Mouse (Mus musculus) mesoderm, embryonic 11.5 days (tissue): ENCODE measurements around the gene Arrdc1.
"Not testable (repeated sequence)": the region's sequence is repeated elsewhere in the genome, so short reads cannot be mapped to it uniquely, and the experiment has no call there.

Experiments
- DNase-seq: peaks from one replicate; pipeline ENCODE4 v3.0.0-alpha.2; 2012; ENCODE audit warnings: low read depth, low spot score

Gene Arrdc1

DNA sequence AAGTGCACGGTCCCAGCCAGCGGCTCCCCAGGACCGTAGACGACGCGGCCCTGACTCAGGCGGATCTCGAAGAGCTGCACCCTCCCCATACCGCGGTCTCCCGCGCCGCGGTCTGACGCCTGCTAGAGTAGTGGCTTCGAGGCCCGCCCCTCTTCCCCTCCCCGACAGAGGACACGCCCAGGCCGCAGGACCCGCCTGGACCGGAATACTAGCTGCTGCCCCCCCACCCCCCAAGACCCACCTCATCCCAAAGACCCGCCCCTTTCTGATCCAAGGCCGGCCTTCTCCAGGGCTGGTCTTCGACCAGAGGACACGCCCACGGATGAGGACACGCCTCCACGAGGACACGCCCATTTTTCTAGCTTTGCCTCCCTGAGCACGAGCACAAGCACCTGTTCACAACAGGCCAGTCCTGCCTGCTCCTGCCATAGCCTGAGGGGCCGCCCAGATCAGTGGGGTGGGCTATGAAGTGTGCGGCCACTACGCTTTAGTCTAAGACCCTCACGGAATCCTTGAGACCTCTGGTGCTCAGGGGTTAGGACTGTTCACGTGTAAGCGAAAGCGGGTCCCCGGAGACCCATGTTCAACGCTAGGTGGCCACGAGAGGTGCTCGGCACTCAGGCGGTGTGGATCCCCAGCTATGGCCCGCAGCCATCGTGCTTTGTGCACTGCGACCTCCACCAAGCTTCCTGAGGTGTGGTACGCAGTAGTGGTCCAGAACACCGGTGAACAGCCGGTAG lies at the start of gene Arrdc1:
Arrdc1 (minus strand) TSS at position 196 of the 740 bp plus-strand sequence.
- peak; percentile 96 for DNase-seq

- no peak for DNase-seq
Measured at GRCm38 (mm10) chr2:24976960-24977359, 41.9 kb upstream of the Arrdc1 start.

DNA sequence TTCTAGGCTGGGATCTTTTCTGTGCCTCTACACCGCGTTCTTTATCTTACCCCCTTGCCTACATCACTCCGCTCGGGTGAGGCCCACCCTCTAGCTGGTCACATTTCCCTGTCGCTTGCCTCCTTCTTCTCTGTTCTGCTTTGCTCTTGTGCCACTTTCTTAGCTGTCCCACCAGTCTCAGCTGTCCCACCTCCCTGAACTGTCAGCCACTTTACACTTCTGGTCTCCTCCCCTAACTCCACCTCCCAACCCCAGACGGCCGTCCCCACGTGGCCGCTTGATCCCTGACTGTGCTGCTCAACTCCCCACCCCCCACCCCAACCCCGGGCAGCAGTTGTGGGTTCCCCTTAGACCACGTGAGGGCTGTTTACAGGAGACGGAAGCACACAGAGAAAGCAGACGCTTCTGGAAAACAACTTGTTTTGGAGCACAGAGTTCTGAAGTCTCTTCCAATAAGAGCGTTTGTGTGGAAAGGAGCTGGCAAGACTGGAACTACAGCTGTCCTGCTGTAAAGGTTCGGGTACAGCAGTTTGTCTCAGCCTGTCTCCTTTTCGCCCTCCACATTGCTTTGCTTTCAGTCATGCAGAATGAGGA lies 40.7 kb upstream of the Arrdc1 start, which contains the start of gene Pnpla7:
Pnpla7 (plus strand) TSS at position 330 of the 594 bp plus-strand sequence.
- DNase-seq, result peak; percentile 76

DNA sequence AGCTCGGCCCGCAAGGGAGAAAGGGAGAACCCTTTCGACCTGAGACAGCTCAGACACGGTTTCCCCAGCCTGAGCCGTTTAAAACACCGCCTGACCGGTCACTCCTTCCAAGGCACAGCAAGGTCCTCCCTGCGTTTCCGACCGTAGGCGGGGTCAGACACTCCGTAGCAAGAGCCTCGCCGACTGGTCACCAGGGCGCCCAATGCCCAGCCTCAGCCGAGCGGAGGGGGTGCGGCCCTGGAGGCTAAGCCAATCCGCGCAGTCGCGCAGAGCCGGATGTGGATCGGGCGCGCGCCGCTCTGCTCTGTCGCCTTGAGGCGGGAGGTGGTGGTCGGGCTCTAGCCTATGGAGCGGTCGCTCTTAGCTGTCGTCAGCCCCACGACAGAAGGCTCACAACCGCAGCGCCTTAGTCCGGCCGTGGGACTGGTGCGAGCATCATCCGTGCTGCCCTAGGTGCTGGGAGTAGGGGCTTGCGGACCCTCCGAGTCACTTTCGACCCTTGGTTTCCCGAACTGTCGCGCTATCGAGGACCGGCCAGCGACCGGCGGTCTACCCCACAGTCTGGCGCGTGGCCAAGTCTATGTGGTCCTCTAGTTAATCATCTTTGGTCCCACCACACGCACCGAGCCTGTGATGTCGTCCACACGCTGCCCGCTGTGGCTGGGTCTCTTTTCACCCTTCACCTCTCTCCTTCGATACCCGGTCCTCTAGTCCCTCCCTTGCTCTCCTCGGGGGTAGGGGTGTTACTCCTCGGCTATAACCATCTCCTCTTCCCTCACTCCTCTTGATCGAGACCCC lies 40.1 kb upstream of the Arrdc1 start, which contains the start of gene Mrpl41:
Mrpl41 (minus strand) TSS at position 193 of the 798 bp plus-strand sequence.
- peak; percentile 98 for DNase-seq

GRCm38 (mm10) chr2:24974452-24974851 lies 39.4 kb upstream of the Arrdc1 start:
- DNase-seq, result not testable (repeated sequence)

DNA sequence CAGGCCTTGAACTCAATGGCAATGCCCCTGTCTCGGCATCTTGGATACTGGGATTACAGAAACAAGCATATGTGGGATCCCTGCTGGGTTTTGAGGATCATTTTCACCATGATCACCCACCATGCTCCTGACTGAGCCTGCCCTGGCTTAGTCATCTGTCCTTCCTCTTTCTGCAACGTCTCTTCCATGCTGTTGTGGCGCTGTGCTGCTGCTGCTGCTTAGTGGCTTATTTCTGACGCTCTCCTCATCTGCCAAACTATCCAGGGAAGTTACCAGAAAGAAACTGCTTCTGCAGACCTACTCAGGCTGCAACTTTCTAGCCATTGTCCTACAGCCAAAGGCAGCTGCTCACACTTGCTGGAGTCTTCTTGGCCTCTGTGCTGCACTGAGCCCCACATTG lies 35.3 kb upstream of the Arrdc1 start:
- DNase-seq, result no peak

DNA sequence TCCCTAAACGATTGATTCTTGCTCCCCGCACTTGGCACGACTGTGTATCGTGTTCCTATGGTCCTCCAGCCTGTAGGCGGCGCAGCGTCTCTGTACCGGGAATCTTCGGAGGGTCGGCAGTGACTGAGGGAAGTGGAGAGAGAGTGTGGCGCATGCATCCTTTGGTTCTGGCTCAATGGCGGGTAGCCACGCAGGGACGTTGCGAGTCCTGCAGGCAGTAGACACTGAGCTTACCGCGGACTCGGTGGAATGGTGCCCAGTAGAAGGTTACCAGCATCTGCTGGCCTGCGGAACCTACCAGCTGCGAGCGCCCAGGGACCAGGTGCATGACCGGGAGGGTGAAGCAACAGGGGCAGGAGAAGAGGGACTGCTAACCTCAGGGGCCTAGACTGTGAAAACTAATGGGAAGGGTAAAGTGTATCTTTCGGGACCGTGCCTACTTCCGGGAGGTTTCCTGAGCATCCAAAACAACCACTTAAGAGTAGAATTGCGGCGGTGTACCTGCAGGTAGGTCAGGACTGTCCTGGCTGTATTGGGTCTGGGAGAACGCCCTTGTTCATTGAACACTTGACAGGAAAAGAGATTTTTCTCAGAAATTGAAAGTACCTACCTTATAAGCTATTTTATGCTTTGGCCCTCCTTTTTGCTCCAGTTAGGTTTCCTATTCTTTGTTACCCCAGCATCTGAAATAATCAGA lies 27.4 kb upstream of the Arrdc1 start, which contains the start of gene Dph7:
Dph7 (plus strand) TSS at position 97 of the 697 bp plus-strand sequence.
- peak; percentile 89 for DNase-seq

DNA sequence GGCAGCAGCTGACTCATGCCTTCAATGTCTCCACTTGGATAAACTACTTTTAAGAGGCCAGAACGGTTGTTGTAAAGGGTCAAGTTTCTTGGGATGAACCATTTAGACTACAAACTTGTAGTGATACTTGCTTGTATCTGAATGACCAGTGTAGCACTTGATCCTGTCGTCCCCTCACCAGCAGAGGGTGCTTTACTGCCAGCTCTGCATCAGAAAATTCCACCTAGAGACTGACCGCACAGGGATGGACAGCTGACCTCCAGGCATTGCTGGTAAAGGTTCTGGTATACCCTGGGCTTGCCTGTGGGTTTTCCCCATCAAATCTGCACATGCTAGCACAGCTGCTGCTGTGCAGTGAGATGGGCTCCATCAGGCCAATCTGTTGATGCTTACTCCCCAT lies 25.9 kb upstream of the Arrdc1 start:
- peak; percentile 37 for DNase-seq

- DNase-seq, result no peak
Measured at GRCm38 (mm10) chr2:24952537-24953055, 17.5 kb upstream of the Arrdc1 start.

DNA sequence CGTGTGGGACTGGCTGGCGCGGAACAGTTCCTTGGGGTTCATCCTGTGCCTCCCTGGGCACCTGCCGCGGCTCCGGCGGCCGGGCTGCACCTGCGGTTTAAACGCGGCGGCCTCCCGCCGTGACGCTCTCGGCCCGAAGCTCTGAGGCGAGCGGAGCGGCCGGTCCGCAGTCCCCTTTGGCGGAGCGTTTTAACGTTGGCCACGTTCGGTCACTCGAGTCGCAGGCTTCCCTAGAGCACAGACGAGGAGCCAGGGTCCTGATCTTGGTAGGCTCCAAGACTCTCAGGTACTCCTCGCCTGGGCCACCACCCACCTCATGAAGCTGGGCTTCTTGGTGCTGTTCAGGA lies 15.1 kb upstream of the Arrdc1 start:
- DNase-seq, result peak; percentile 19

- DNase-seq, result peak; percentile 98
Measured at GRCm38 (mm10) chr2:24949421-24950188, 14.6 kb upstream of the Arrdc1 start, which contains the start of gene Zmynd19. TSS of gene Zmynd19 (plus strand) at chr2:24949792.

DNA sequence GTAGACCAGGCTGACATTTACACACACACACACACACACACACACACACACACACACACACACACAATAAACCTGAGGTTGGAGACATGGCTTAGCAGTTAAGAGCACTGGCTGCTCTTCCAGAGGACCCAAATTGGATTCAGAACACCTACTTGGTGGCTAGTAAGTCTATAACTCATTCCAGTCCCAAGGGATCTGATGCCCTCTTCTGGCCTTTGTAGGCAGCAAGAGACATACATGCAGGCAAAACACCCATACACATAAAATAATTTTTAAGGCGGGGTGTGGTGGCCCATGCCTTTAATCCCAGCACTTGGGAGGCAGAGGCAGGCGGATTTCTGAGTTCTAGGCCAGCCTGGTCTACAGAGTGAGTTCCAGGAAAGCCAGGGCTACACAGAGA lies 9.3 kb upstream of the Arrdc1 start:
- peak; percentile 23 for DNase-seq

GRCm38 (mm10) chr2:24942092-24942491 lies 7.0 kb upstream of the Arrdc1 start:
- no peak for DNase-seq

GRCm38 (mm10) chr2:24934441-24934963 lies 550 bp downstream of the Arrdc1 start:
- DNase-seq, result peak; percentile 14

GRCm38 (mm10) chr2:24929593-24929992 lies 5.5 kb downstream of the Arrdc1 start:
- no peak for DNase-seq

- DNase-seq, result no peak
Measured at GRCm38 (mm10) chr2:24929119-24929518, 5.9 kb downstream of the Arrdc1 start.

- DNase-seq, result no peak
Measured at GRCm38 (mm10) chr2:24927810-24928479, 7.1 kb downstream of the Arrdc1 start.

DNA sequence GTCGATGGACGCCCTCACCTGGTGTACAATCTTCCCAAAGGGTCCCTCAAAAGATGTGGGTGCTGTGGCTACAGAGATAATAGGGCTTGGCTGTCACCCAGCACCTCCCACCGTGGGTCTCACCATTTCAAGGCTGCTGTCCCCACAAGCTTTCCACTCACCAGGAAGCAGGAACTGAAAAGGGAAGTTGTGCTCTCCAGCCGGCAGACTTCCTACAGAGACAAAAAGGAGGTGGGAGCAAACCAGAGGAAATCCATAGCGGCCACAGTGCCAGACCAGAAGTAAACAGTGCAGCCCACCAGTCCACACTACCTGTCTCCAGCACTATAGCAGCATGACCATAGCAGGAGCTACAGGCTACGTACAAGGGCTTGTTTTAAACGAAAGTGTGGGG lies 8.1 kb downstream of the Arrdc1 start:
- DNase-seq, result no peak

GRCm38 (mm10) chr2:24926345-24926964 lies 8.6 kb downstream of the Arrdc1 start:
- DNase-seq, result no peak
